Mouse (Mus musculus) gonadal fat pad, adult 2 months (tissue): ENCODE measurements around the gene Gm29666. TPM values are rescaled to one million over a fixed set of nuclear protein-coding genes. Genes with fewer than 3 reads are reported as not detected.
"Not testable (repeated sequence)": the region's sequence is repeated elsewhere in the genome, so short reads cannot be mapped to it uniquely, and the experiment has no call there.

Experiments used
- DNase-seq: peaks from one replicate; pipeline ENCODE4 v3.0.0-alpha.2; 2012; ENCODE audit warnings: low read depth
- polyA plus RNA-seq: library from polyadenylated mRNA; depleted of rRNA; stranded (reverse); fragments of >200 nt; gene quantifications from 2 replicates; pipeline ENCODE4 v1.2.3, GENCODE M21; 2012; rRNA removed

Gene Gm29666
- polyA plus RNA-seq, 1 experiment: 0.23 TPM

- no peak for DNase-seq
Observed at GRCm38 (mm10) chr15:84903843-84904385, 15.9 kb downstream of the Gm29666 start.

- DNase-seq: no peak
Observed at GRCm38 (mm10) chr15:84898077-84898476, 21.8 kb downstream of the Gm29666 start.

- DNase-seq: no peak
Observed at GRCm38 (mm10) chr15:84896664-84897063, 23.2 kb downstream of the Gm29666 start.

DNA sequence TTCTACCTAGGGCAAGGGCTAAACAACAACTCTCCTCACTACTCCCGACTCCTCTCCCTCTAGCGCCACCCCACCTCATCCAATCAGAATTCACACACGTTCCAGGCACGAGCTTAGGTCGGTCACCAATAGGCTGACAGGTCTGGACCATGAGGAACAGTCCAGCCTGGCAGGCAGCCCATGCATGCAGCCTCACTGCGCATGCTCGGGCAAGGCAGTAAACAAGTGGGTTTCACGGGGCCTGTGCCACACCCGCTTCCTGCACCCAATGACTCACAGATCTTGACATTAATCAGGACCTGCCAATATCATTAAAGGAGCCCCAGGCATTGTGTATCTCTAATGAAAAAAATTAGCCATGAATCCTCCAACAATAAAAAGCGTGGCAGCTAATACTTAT lies 23.6 kb downstream of the Gm29666 start:
- not testable (repeated sequence) for DNase-seq

DNA sequence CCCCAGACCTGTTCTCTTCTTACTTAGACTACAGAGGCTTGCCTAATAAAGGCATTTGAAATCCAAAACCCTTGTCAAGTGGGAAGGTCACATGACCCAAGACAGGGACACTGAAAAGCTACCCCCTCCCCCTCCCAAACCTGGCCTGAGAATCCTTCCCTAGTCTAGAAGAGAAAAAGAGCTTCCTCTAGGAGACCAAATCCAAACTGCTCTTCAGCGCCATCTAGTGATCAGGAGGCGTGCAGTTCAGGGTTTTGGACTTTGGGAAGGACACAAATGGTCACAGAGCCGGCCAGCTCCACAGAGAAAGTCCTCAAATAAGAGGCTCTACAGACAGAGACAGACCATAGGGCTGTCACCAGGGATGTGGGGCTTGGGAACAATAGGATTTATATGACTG lies 28.2 kb downstream of the Gm29666 start:
- DNase-seq: no peak

- no peak for DNase-seq
Observed at GRCm38 (mm10) chr15:84891246-84891645, 28.6 kb downstream of the Gm29666 start.

DNA sequence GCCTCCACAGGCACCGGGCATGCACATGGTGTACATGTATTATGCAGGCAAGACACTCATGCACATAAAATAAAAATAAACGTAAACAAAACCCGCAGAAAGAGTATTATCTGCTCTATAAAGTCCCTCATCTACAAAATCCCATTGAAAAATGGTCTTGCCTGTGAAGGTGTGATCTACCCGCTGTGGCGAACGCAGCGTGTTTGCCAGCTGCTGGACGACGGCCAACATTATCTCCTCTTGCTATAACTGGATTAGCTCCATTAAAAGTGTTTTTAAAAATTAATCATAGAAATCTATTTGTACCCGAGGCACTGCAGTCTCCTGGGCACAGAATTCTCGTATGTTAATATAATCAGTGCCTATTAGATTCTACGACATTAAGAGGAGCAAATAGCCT lies 31.8 kb downstream of the Gm29666 start:
- no peak for DNase-seq

GRCm38 (mm10) chr15:84877029-84877815 lies 42.6 kb downstream of the Gm29666 start:
- DNase-seq: no peak

- DNase-seq: no peak
Observed at GRCm38 (mm10) chr15:84873867-84874266, 46.0 kb downstream of the Gm29666 start.

- no peak for DNase-seq
Observed at GRCm38 (mm10) chr15:84873079-84873478, 46.8 kb downstream of the Gm29666 start.

- no peak for DNase-seq
Observed at GRCm38 (mm10) chr15:84871802-84872201, 48.0 kb downstream of the Gm29666 start.

DNA sequence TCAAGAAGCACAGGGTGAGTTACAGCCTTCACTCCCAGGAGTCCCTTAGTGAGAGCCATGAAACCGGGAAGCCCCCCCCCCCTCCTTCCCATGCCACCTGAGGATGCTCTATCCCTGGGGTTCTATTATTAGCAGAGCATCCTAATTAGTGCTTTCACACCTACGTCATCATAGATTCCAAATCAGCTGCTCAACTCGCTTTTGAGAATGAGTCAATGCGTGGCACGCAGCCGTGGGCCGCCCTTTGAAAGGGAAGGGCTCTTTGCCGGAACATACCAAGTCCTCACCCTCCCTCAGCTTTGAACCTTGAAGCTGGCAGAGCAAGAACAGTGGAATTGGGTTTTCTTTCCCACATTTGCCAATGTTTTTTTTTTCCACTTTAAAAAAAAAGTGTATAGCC lies 57.9 kb downstream of the Gm29666 start:
- DNase-seq: no peak

Other genes with a start within 250 kb of the Gm29666 start
- 26.7 and 37.2 TPM in 2 replicates for gene Arhgap8, start 200.0 kb downstream of the Gm29666 start, polyA plus RNA-seq
- 1.5 and 2.8 TPM in 2 replicates for gene Phf21b, start 64.0 kb downstream of the Gm29666 start, polyA plus RNA-seq
- 6.7 and 9.6 TPM in 2 replicates for gene Nup50, start 3.4 kb upstream of the Gm29666 start, polyA plus RNA-seq
- gene 5031439G07Rik, start 68.5 kb upstream of the Gm29666 start, polyA plus RNA-seq: 18.6 and 22.5 TPM in 2 replicates
- 0.82 and 1.7 TPM in 2 replicates for gene Upk3a, start 97.1 kb upstream of the Gm29666 start, polyA plus RNA-seq
- 13.1 and 13.6 TPM in 2 replicates for gene Fam118a, start 108.9 kb upstream of the Gm29666 start, polyA plus RNA-seq
- gene Smc1b, start 211.9 kb upstream of the Gm29666 start, polyA plus RNA-seq: 0.09 TPM in 1 of 2 replicates, not detected in the other
- 0.08 and 0.33 TPM in 2 replicates for gene Ribc2, start 212.0 kb upstream of the Gm29666 start, polyA plus RNA-seq